Mouse (Mus musculus) lung, embryonic 14.5 days (tissue): ENCODE measurements at regions not wholly inside any gene's neighbourhood (a gene's known extent, or its start where the extent isn't known, plus 50 kb on each side); places are given as distances from the start of the nearest gene placed in this dataset.
A peak's percentile ranks its signal among the peaks of the same experiment; 100 is the strongest.

ENCODE experiments used
- ATAC-seq: fragments of 200-750 bp; cut with Nextera tagmentation; 2 replicates; pipeline ENCODE4 v1.8.0; 2017; ENCODE audit warnings: mild to moderate bottlenecking, moderate TSS enrichment, moderate library complexity; ENCODE audit not compliant: insufficient read depth
- DNase-seq: peaks from one replicate; pipeline ENCODE4 v3.0.0-alpha.2; 2015
- H3K27ac ChIP-seq: fragments of 300-500 bp; sonication (generic); 2 replicates; pipeline ENCODE4 v1.5.1; 2014; ENCODE audit warnings: low read depth, mild to moderate bottlenecking, moderate library complexity
- H3K27me3 ChIP-seq: fragments of 300-500 bp; sonication (generic); 2 replicates; pipeline ENCODE4 v1.6.1; 2014; ENCODE audit warnings: low read length, control low read depth; ENCODE audit not compliant: insufficient read depth
- H3K36me3 ChIP-seq: fragments of 300-500 bp; sonication (generic); 2 replicates; pipeline ENCODE4 v1.6.1; 2014; ENCODE audit warnings: control low read depth; ENCODE audit not compliant: insufficient read depth
- H3K4me1 ChIP-seq: fragments of 300-500 bp; sonication (generic); 2 replicates; pipeline ENCODE4 v1.6.1; 2014; ENCODE audit warnings: antibody characterized with exemption, control low read depth; ENCODE audit not compliant: insufficient read depth
- H3K4me2 ChIP-seq: fragments of 300-500 bp; sonication (generic); 2 replicates; pipeline ENCODE4 v1.6.1; 2014; ENCODE audit warnings: mild to moderate bottlenecking
- H3K4me3 ChIP-seq: fragments of 300-500 bp; sonication (generic); 2 replicates; pipeline ENCODE4 v1.5.1; 2014; ENCODE audit warnings: low read depth, low read length
- H3K9ac ChIP-seq: fragments of 300-500 bp; sonication (generic); 2 replicates; pipeline ENCODE4 v1.6.1; 2014
- H3K9me3 ChIP-seq: fragments of 300-500 bp; sonication (generic); 2 replicates; pipeline ENCODE4 v1.6.1; 2016; ENCODE audit warnings: low read depth, low read length, control low read depth
- CTCF ChIP-seq: IDR thresholded peaks from 2 replicates; pipeline ENCODE4 v1.5.1; 2016; ENCODE audit warnings: antibody characterized with exemption, low read depth
- WGBS: fragments of 180-500 bp; shearing (Covaris S2); extraction: QIAGEN DNeasy Blood & Tissue Kit; methylation state at CpG from one replicate; pipeline ENCODE4 v1.1.7; 2014; 5-methylcytosine and 5-hydroxymethylcytosine counted together

GRCm38 (mm10) chr13:46088237-46088636 lies 123.4 kb upstream of the Atxn1 start:
- no peak overlapping the region for H3K27ac ChIP-seq
- H3K9me3 ChIP-seq: no peaks in the 10 kb centered on the region
- H3K9ac ChIP-seq: no peak overlapping the region
- no peak overlapping the region for H3K4me3 ChIP-seq
- no peak overlapping the region for H3K4me2 ChIP-seq
- 83% methylated on average over 3 of the region's 3 CpGs for WGBS
- DNase-seq (no peak), ATAC-seq (no peak)
- TF ChIP-seq CTCF: peak; percentile 32; the same call in 1 of the 2 replicates
- no peaks in the 10 kb centered on the region for H3K27me3 ChIP-seq
- H3K4me1 ChIP-seq: no peaks in the 10 kb centered on the region
- no peaks in the 10 kb centered on the region for H3K36me3 ChIP-seq

DNA sequence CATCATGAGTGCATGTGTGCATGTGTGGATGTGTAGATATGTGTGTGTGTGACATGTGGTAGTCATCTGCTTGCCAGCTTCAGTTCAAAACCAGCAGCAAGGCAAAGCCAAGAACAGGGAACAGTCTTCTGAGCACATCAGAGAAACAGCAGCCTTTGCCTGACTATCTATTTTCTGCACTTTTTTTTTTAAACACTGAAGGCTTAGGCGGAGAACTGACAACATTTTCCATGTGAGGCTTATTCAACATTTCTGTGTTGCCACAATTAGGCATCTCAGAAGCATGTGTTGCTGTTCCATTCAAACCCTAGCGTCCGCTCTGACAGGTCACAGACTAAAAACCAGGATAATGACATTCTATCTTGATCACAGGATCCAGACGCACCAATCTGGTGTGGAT lies 122.9 kb upstream of the Atxn1 start:
- H3K27me3 ChIP-seq: no peaks in the 10 kb centered on the region
- no peaks in the 10 kb centered on the region for H3K36me3 ChIP-seq
- H3K27ac ChIP-seq: no peak overlapping the region
- ATAC-seq (no peak), DNase-seq (no peak)
- TF ChIP-seq CTCF: no peak
- H3K4me1 ChIP-seq: no peaks in the 10 kb centered on the region
- 88% methylated on average over 4 of the region's 4 CpGs for WGBS
- no peak overlapping the region for H3K9ac ChIP-seq
- H3K9me3 ChIP-seq: no peaks in the 10 kb centered on the region
- no peak overlapping the region for H3K4me2 ChIP-seq
- no peak overlapping the region for H3K4me3 ChIP-seq

DNA sequence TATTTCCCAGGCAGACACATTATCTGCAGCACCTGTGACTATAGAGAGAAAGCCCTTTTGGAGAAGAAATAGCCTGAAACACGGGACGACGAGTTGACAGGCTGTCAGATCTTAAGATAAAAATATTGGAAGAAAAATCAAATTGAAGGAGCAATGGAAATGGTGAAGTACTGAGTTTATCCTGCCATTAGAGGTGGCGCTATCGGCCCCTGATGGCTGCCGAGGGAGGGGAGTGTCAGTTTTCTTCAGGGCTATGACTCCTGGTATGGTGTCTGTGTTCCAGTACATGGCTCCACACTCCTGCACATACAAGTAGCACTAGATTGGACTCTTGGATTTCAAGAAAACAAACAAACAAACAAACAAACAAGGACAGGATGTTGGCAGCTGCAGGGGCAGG lies 112.1 kb upstream of the Atxn1 start:
- WGBS: 79% methylated on average over 6 of the region's 6 CpGs
- TF ChIP-seq CTCF: no peak
- no peak overlapping the region for H3K4me2 ChIP-seq
- H3K4me3 ChIP-seq: no peak overlapping the region
- H3K9ac ChIP-seq: no peak overlapping the region
- ATAC-seq: no peak
- no peaks in the 10 kb centered on the region for H3K4me1 ChIP-seq
- no peak overlapping the region for H3K27ac ChIP-seq
- H3K9me3 ChIP-seq: no peaks in the 10 kb centered on the region
- H3K36me3 ChIP-seq: no peaks in the 10 kb centered on the region
- H3K27me3 ChIP-seq: no peaks in the 10 kb centered on the region
- no peak for DNase-seq

- Histone ChIP-seq H3K4me1 (no peaks in the 10 kb centered on the region), H3K4me3 (no peak overlapping the region), H3K36me3 (no peaks in the 10 kb centered on the region), H3K27me3 (no peaks in the 10 kb centered on the region), H3K9me3 (no peaks in the 10 kb centered on the region), H3K4me2 (no peak overlapping the region), H3K27ac (no peak overlapping the region), H3K9ac (no peak overlapping the region)
- ATAC-seq: no peak
- 87% methylated on average over 4 of the region's 4 CpGs for WGBS
- DNase-seq: no peak
- TF ChIP-seq CTCF: no peak
These were observed 106.9 kb upstream of the Atxn1 start for GRCm38 (mm10) chr13:46071670-46072069.

DNA sequence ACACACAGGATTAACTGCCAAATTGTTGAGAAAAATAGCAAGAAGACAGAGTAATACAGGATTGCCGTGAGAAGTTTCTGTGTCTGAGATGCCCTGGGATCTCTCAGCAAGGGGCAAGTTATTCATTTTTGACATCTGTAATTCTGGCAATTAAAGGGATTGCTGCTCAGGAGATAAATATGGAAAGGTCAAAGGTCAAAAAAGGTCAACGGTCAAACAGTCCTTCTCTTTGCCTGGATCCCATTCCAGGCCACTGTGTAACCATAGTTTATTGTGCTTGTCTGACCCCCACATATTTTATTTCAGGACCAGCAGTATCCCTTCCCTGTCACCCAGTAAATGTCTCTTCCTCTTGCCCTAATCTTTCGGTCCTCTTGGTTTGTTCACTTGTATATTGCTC lies 104.8 kb upstream of the Atxn1 start:
- no peak for TF ChIP-seq CTCF
- ATAC-seq (no peak), DNase-seq (peak; percentile 5)
- Histone ChIP-seq H3K9me3 (no peaks in the 10 kb centered on the region), H3K27me3 (no peaks in the 10 kb centered on the region), H3K27ac (no peak overlapping the region), H3K9ac (no peak overlapping the region), H3K4me2 (no peak overlapping the region), H3K4me3 (no peak overlapping the region), H3K4me1 (no peaks in the 10 kb centered on the region), H3K36me3 (no peaks in the 10 kb centered on the region)
- WGBS: 44% methylated on average over 3 of the region's 3 CpGs

DNA sequence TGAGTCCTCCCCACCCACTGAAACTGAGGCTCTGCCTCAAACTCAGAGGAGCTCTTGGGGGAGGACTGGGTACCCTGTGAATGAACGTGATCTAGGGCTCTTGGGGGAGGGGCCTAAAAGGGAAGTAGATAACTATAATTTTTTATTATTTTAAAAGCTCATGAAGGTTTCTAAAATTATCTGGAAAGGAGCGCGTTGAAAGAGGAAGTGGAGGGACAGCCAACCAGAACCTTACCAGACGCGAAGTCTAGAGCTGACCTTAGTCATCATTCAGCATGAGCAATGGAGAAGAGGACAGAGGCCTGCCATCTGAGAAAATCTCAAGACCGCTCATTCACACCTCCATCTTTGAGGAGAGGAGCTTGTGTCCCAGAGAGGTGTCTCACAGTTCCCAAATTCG lies 98.0 kb upstream of the Atxn1 start:
- WGBS: 92% methylated on average over 7 of the region's 7 CpGs
- Histone ChIP-seq H3K27me3 (no peaks in the 10 kb centered on the region), H3K9me3 (no peaks in the 10 kb centered on the region), H3K27ac (no peak overlapping the region), H3K4me1 (no peaks in the 10 kb centered on the region), H3K4me2 (no peak overlapping the region), H3K36me3 (no peaks in the 10 kb centered on the region), H3K4me3 (no peak overlapping the region), H3K9ac (no peak overlapping the region)
- DNase-seq (no peak), ATAC-seq (no peak)
- no peak for TF ChIP-seq CTCF

- Histone ChIP-seq H3K4me2 (no peak overlapping the region), H3K36me3 (no peaks in the 10 kb centered on the region), H3K9me3 (no peaks in the 10 kb centered on the region), H3K27ac (no peak overlapping the region), H3K9ac (no peak overlapping the region), H3K4me1 (no peaks in the 10 kb centered on the region), H3K27me3 (no peaks in the 10 kb centered on the region), H3K4me3 (no peak overlapping the region)
- no peak for TF ChIP-seq CTCF
- DNase-seq: no peak
- WGBS: 87% methylated on average over 14 of the region's 14 CpGs
- no peak for ATAC-seq
These were observed 95.1 kb upstream of the Atxn1 start for GRCm38 (mm10) chr13:46059870-46060269.

DNA sequence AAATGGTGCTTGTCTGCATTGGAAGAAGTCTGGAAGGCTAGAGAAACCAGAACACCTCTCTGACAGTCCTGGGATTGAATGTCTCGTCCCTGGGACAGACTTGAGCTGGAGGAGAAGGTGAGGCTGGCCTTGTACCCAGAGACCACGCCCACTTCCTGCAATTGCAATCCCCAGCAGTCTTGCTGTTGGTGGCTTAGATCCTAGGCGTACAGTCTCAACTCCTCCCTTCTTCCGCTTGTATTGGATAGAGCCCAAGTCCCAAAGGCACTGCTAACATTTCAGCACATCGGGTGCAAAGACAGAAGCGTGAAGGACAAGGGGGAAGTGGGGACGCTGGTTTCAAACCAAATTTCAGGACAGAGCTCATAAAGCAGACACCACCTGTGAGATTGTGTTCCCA lies 94.1 kb upstream of the Atxn1 start:
- Histone ChIP-seq H3K4me3 (no peak overlapping the region), H3K27me3 (no peaks in the 10 kb centered on the region), H3K27ac (no peak overlapping the region), H3K4me1 (no peaks in the 10 kb centered on the region), H3K9me3 (no peaks in the 10 kb centered on the region), H3K9ac (no peak overlapping the region), H3K4me2 (no peak overlapping the region), H3K36me3 (no peaks in the 10 kb centered on the region)
- ATAC-seq (no peak), DNase-seq (peak; percentile 46)
- no peak for TF ChIP-seq CTCF
- 34% methylated on average over 7 of the region's 7 CpGs for WGBS
